Mouse (Mus musculus): ENCODE measurements around the gene Dnajb13. TPM values are rescaled to one million over a fixed set of nuclear protein-coding genes. Genes with fewer than 3 reads are reported as not detected.
A peak's percentile ranks its signal among the peaks of the same experiment; 100 is the strongest.

Dnajb13 gene
- polyA plus RNA-seq, 1 experiment = 0.49 TPM

DNA sequence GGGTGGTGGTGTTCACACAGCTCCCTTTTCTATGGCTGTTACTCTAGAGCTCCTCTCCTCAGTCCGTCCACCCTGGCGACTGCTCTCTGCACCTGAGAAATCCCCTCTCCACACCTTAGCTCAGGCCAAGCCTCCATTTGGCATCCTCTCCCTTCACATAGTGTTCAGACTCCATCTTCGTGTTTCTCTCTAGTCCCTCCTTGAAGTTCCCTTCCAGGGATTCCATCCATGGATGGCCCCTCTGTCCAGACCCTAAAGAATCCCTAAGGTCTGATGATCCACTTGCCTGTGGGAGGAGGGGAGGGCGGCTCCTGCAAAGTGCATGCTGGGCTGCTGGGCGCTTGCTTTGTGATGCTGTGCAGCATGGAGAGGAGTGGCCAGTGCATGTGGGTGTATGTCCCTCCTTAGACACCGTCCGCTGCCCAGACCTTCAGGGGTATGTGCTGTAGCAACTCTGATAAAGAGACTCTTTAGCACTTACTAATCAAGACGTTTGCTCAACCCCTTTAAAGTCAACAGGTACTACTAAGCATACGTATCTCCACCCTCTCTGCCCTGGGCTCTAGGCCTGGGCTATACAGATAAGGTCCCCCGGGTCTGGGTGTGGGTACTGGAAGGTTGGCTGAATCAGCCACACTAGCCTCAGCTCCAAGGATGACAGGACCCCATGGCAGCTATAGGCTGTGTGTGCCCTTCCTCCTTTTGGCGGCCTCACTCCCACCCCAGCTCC, 47.8 kb downstream of the Dnajb13 start:
- H3K36me3 ChIP-seq (ENCODE audit: control insufficient read depth, insufficient read depth, low read length) = peaks cover 3% of the 10 kb centered on the region; the same call in 1 of the 2 replicates
- no peak overlapping the region for H3K27ac ChIP-seq (ENCODE audit: insufficient read depth, low read depth, low read length)
- WGBS = 77% methylated on average over 11 of the region's 11 CpGs
- no peak overlapping the region for H3K4me3 ChIP-seq (ENCODE audit: low read depth, low read length)
- H3K4me1 ChIP-seq (ENCODE audit: control insufficient read depth, insufficient read depth, insufficient read length, low read length) = peaks cover 22% of the 10 kb centered on the region
- no peak for TF ChIP-seq CTCF (IDR thresholded peaks at IDR 0.05; ENCODE audit: extremely low read depth, insufficient read length, insufficient replicate concordance, low read depth, low read length)
- TF ChIP-seq POLR2A (IDR thresholded peaks at IDR 0.05; ENCODE audit: low read depth, low read length) = no peak
- H3K27me3 ChIP-seq (ENCODE audit: control insufficient read depth, insufficient read depth, low read length) = no peaks in the 10 kb centered on the region

DNA sequence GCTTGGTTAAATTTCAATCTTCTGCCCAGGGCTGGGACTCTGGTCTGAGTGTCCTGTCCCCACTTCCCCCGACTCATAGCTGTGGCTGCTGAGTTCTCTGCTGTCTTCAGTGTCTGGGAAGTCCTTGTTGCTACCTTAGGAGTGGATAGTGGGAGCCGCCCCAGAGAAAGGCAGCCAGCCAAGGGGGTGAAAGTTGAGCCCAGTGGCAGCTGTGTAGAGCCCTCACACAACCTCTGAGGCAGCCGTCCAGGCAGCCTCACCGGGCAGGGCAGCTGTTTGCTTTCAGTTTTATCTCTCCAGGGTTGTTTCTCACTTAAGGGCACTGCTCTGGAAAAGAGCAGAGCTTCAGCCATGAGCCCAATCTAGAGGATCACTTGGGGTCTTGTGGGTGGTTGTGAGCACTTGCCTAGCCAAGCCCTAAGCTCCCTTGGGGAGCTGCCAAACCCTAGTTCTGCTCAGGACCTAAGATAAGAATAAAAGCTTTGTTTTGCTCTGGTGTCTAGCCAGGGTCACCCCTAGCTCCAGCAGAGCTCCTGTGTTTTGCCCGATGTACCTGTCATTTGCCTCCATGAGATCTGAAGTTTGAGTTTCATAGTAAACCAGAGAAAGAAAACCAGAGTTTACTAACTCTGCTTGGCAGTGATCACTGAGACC, 49.0 kb downstream of the Dnajb13 start:
- Histone ChIP-seq H3K36me3 (ENCODE audit: control insufficient read depth, insufficient read depth, low read length) (peaks cover 3% of the 10 kb centered on the region; the same call in 1 of the 2 replicates), H3K27me3 (ENCODE audit: control insufficient read depth, insufficient read depth, low read length) (no peaks in the 10 kb centered on the region), H3K4me3 (ENCODE audit: low read depth, low read length) (peak overlapping the region; percentile 18), H3K27ac (ENCODE audit: insufficient read depth, low read depth, low read length) (peak overlapping the region; percentile 89), H3K4me1 (ENCODE audit: control insufficient read depth, insufficient read depth, insufficient read length, low read length) (peaks cover 31% of the 10 kb centered on the region)
- WGBS = 3% methylated on average over 5 of the region's 5 CpGs
- no peak for TF ChIP-seq POLR2A (IDR thresholded peaks at IDR 0.05; ENCODE audit: low read depth, low read length)

DNA sequence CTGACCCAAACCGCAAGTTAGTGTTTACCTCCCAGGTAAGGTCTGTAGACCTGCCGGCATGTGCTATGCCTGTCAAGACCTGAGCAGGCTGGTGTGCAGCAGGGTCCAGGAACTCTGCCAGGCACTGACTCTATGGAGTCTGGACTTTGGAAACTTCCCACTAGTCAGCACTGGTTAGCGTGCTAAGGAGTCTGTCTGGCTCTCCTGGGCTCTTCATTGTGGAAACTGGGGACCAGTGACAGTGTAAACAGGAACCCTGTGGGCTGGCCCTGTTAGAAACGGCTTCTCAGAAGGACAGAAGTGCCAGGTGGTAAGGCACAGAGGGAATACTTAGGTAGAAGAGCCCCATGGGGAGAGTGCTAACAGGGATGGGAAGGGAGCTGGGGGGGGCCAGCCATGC, 49.5 kb downstream of the Dnajb13 start:
- peak overlapping the region; percentile 89 for H3K27ac ChIP-seq (ENCODE audit: insufficient read depth, low read depth, low read length)
- H3K4me3 ChIP-seq (ENCODE audit: low read depth, low read length) = peak overlapping the region; percentile 18
- TF ChIP-seq POLR2A (IDR thresholded peaks at IDR 0.05; ENCODE audit: low read depth, low read length) (no peak), CTCF (IDR thresholded peaks at IDR 0.05; ENCODE audit: extremely low read depth, insufficient read length, insufficient replicate concordance, low read depth, low read length) (no peak)
- H3K36me3 ChIP-seq (ENCODE audit: control insufficient read depth, insufficient read depth, low read length) = peaks cover 3% of the 10 kb centered on the region; the same call in 1 of the 2 replicates
- peaks cover 31% of the 10 kb centered on the region for H3K4me1 ChIP-seq (ENCODE audit: control insufficient read depth, insufficient read depth, insufficient read length, low read length)
- 13% methylated on average over 4 of the region's 4 CpGs for WGBS
- no peaks in the 10 kb centered on the region for H3K27me3 ChIP-seq (ENCODE audit: control insufficient read depth, insufficient read depth, low read length)

DNA sequence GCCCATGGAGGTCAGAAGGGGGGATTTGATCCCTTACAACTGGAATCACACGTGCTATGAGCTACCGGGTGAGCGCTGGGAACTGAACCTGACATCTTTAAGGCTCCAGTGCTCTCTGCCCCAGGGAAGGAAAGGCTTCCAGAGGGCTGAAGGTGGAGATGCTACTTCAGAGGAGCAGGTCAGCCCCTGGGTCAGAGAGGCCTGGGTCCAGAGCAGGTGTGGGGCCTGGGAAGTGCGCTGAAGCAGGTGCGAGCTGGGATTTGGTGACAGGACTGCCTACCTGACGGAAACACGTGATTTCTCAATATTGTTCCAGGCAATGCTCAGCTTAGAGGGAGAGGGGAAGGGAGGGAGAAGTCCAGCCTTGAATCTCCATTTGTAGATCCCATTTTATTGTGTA, 50.5 kb downstream of the Dnajb13 start:
- H3K27ac ChIP-seq (ENCODE audit: insufficient read depth, low read depth, low read length) = no peak overlapping the region
- TF ChIP-seq CTCF (IDR thresholded peaks at IDR 0.05; ENCODE audit: extremely low read depth, insufficient read length, insufficient replicate concordance, low read depth, low read length) = no peak
- no peak for TF ChIP-seq POLR2A (IDR thresholded peaks at IDR 0.05; ENCODE audit: low read depth, low read length)
- peaks cover 5% of the 10 kb centered on the region for H3K36me3 ChIP-seq (ENCODE audit: control insufficient read depth, insufficient read depth, low read length)
- peaks cover 31% of the 10 kb centered on the region for H3K4me1 ChIP-seq (ENCODE audit: control insufficient read depth, insufficient read depth, insufficient read length, low read length)
- WGBS = 86% methylated on average over 7 of the region's 7 CpGs
- no peaks in the 10 kb centered on the region for H3K27me3 ChIP-seq (ENCODE audit: control insufficient read depth, insufficient read depth, low read length)
- H3K4me3 ChIP-seq (ENCODE audit: low read depth, low read length) = no peak overlapping the region

DNA sequence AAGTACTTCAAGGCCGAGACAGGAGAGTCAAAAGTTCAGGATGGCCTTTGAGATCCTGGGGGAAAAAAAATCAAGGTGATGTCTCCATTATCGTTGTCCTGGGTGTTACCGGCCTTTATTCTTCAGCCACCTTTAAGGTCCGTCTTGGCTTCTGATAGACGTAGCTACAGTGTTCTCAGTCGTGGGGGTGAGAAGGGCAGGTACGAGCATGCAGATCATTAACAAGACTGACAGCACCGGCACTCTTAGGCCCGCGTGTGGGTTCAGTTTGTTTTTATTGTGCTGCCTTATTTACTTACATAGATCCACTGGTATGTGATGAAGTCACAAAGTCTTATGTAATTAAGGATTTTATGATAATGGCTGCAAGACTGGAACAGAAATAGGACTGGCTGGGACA, 51.0 kb downstream of the Dnajb13 start:
- H3K4me3 ChIP-seq (ENCODE audit: low read depth, low read length) = no peak overlapping the region
- TF ChIP-seq POLR2A (IDR thresholded peaks at IDR 0.05; ENCODE audit: low read depth, low read length) (no peak), CTCF (IDR thresholded peaks at IDR 0.05; ENCODE audit: extremely low read depth, insufficient read length, insufficient replicate concordance, low read depth, low read length) (no peak)
- H3K27me3 ChIP-seq (ENCODE audit: control insufficient read depth, insufficient read depth, low read length) = no peaks in the 10 kb centered on the region
- WGBS = 44% methylated on average over 10 of the region's 10 CpGs
- H3K27ac ChIP-seq (ENCODE audit: insufficient read depth, low read depth, low read length) = no peak overlapping the region
- H3K36me3 ChIP-seq (ENCODE audit: control insufficient read depth, insufficient read depth, low read length) = peaks cover 5% of the 10 kb centered on the region
- H3K4me1 ChIP-seq (ENCODE audit: control insufficient read depth, insufficient read depth, insufficient read length, low read length) = peaks cover 31% of the 10 kb centered on the region

DNA sequence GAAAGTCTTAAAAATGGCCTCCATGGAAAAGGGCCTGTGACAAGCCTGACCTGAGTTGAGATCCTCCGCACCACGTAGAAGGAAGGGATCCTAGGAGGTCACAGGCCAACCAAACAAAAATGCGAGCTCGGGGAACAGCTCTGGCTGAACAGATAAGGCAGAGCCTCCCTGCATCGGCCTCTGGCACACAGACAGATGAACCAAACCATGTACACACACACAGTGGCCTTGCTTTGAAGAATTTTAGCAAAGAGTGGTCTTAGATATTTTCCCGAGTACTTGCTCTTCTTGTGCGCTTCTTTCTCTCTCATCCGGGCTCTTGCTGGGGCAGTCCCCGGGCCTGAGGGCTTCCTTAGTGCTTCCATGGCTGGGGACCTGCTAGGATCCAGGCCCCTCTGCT, 51.6 kb downstream of the Dnajb13 start:
- no peak for TF ChIP-seq CTCF (IDR thresholded peaks at IDR 0.05; ENCODE audit: extremely low read depth, insufficient read length, insufficient replicate concordance, low read depth, low read length)
- no peak for TF ChIP-seq POLR2A (IDR thresholded peaks at IDR 0.05; ENCODE audit: low read depth, low read length)
- no peak overlapping the region for H3K27ac ChIP-seq (ENCODE audit: insufficient read depth, low read depth, low read length)
- 66% methylated on average over 9 of the region's 9 CpGs for WGBS
- H3K27me3 ChIP-seq (ENCODE audit: control insufficient read depth, insufficient read depth, low read length) = no peaks in the 10 kb centered on the region
- H3K4me3 ChIP-seq (ENCODE audit: low read depth, low read length) = no peak overlapping the region
- H3K36me3 ChIP-seq (ENCODE audit: control insufficient read depth, insufficient read depth, low read length) = peaks cover 5% of the 10 kb centered on the region
- peaks cover 31% of the 10 kb centered on the region for H3K4me1 ChIP-seq (ENCODE audit: control insufficient read depth, insufficient read depth, insufficient read length, low read length)

DNA sequence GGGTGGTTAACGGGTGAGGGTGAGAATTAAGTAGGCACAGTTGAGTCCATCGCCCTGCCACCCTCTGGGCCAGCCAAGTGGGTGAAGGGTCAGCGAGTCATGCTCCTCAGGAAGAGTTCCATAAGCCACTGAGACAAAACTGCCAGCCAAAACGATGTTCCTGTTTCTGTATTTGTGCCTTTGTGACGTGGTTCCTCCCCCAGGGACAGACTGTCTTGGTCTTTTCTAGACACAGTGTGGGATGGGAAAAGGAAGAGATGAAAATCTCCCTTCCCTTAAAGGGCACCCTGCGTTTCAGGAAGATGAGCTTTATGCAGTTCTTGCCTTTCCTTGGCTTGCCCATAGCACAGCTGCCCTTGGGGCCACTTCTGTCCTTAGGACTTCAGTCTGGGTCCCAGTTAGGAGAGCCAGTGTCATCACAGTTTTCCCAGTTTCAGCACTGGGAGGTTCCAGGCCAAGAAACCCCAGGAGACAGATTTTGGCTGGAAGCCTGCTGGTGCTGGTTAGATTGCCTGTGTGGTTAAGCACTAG, 53.1 kb downstream of the Dnajb13 start:
- TF ChIP-seq CTCF (IDR thresholded peaks at IDR 0.05; ENCODE audit: extremely low read depth, insufficient read length, insufficient replicate concordance, low read depth, low read length) = no peak
- TF ChIP-seq POLR2A (IDR thresholded peaks at IDR 0.05; ENCODE audit: low read depth, low read length) = no peak
- 39% methylated on average over 6 of the region's 6 CpGs for WGBS
- Histone ChIP-seq H3K4me3 (ENCODE audit: low read depth, low read length) (no peak overlapping the region), H3K4me1 (ENCODE audit: control insufficient read depth, insufficient read depth, insufficient read length, low read length) (peaks cover 30% of the 10 kb centered on the region), H3K27ac (ENCODE audit: insufficient read depth, low read depth, low read length) (peak overlapping the region; percentile 55), H3K27me3 (ENCODE audit: control insufficient read depth, insufficient read depth, low read length) (no peaks in the 10 kb centered on the region), H3K36me3 (ENCODE audit: control insufficient read depth, insufficient read depth, low read length) (peaks cover 8% of the 10 kb centered on the region)

All from small intestine, adult 2 months (tissue).